Mouse (Mus musculus) urinary bladder, adult 18-20 months (tissue): ENCODE measurements around the gene Igfbp5.

Experiments used
- DNase-seq, 2 experiments: peaks; one replicate each; pipeline ENCODE4 v3.0.0; 2022; ENCODE audit warnings: low spot score in 2 of 2, mixed read lengths in 2 of 2

The Igfbp5 gene

DNA sequence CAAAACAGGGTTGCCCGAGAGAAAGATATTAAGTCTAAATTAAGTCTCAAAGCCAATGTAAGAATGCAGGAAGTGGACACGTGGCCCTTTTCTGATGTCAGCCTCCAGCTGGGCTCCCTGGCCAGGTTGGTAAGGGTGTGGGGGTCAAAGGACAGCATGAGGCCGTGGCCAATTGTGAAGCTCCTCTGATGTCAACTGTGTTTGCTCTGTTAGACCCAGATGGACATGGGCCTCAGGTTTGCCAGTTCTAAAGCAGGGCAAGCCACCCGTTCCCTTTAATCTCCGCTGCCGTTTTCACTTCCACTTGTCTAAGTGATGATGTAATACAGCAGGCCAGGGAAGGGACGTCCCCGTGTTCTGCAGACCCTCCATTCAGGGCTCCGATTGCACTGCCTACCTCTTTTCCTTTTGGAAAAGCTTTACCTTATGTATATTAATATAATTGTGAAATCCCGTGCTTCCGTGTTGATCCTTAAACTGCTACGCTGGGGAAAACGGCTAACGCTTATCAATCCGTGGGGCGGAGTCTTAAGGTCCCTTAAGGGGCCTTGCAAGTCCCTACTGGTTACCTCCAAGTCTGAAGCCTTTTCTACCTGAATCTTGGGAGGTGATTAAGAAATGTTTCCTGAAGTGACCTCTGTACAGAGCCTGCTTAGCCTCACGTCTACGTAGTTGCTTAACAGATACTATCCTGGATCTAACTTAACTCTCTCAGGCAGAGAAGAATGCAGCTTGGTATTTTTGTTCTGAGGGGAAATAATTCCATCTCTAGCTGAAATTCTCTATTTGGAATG lies 31.8 kb downstream of the Igfbp5 start:
- no peak for DNase-seq

DNA sequence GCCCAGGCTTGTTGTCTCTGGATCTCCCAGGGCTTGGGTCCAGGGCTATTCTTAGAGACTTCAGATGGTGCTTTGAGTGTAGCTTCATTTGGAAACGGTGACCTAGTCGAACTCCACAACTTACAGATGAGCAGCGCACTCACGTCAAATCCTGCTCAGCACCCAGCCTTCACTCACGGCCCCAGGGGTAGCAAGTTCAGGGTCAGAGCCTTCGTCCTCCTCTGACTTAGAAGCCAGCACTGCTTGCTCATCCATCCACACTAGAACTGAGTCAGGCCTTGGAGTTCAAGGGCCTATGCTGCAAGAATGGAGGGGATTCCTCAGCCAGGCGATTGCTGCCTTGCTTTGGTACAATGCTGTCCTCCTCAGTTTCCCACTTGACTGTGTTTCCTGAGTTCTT lies 34.9 kb downstream of the Igfbp5 start:
- no peak for DNase-seq

DNA sequence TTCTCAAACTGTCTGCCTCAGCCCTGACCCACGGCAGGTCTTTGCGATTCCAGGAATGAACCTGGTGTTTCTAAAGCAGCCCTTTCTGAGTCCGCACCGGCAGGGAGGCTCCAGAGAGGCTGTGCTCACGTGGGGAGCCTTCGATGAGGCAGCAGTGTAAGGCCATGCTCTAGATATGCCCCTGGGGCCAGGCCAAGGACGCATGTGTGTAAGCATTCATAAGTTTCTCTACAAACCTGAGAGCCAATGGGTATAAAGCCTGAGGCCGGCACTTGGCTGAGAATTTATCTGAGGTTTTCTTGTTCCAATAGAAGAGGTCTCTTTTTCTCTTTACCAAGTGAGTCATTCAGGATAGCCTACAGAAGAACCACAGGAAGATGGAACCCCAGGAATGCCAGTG lies 35.3 kb downstream of the Igfbp5 start:
- DNase-seq = no peak

DNA sequence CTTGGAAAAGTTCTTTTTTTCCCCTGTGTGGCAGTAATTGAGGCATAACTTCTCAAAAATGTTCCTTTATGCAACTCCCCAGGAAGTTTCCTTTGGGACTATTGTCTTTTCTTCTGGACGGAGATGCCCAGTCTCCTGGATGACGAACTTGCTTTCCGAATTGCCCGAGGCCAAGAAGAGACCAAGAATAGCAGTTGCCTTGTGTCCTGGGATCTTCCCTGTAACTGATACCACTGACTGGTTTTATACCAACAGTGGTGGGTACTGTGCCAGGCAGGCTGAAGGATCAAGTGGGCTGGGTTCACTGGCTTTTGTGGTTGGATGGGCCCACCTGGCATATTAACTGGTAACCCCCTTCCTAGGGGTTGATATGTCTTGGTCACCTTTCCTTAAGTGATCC lies 41.1 kb downstream of the Igfbp5 start:
- no peak for DNase-seq

DNA sequence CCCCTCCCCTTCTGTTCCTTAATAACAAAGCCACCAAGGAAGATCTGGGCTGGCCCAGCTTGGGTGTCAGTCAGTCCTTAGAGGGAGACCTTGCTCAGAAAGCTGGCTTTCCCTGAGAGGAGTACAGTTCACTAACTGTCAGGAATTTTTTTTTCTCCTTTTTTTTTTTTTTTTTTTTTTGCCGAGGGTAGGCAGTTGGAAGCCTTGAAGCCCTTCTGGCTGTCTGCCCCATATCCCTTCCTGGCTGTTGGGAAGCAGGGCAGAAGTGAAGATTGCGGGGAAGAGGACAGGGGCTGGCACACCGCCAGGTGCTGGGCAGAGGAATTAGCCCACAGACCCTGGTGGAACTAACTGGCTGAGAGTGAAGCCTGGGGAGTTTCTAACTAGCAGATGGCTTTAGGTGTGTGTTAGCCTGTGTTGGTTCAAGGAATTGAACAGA lies 42.0 kb downstream of the Igfbp5 start:
- no peak for DNase-seq

DNA sequence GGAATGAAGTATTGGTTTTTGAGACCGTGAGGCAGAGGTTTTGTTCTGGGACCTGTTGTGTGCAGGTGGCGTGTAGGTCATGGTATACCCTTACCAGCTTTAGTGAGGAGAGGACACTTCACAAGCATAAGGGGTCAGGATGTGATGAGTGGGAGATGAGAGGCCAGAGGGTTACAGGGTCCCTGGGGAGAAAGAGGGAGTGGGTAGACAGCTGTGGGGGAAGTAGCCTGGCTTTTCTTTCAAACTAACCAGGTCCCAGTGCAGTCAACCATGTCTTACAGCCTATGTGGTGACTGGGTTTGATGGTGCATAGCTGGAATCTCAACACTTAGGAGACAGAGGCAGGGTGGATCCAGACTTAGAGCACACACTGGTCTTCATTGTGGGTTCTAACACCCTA lies 44.2 kb downstream of the Igfbp5 start:
- DNase-seq = no peak

DNA sequence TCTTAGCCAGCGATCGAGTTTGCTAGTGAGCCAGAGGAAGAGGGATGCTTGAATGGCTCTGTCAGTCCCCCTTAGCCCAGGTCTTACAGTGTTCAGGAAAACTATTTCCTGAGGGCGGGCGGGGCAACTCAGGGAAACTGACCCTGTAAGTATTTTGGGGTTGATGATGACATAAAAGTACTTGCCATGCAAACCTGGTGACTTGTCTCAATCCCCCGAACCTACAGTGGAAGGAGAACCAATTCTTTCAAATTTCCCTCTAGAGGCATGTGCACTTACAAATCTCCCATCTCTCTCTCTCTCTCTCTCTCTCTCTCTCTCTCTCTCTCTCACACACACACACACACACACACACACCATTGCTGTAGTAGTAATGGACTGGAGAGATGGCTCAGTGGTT lies 45.8 kb downstream of the Igfbp5 start:
- no peak for DNase-seq

DNA sequence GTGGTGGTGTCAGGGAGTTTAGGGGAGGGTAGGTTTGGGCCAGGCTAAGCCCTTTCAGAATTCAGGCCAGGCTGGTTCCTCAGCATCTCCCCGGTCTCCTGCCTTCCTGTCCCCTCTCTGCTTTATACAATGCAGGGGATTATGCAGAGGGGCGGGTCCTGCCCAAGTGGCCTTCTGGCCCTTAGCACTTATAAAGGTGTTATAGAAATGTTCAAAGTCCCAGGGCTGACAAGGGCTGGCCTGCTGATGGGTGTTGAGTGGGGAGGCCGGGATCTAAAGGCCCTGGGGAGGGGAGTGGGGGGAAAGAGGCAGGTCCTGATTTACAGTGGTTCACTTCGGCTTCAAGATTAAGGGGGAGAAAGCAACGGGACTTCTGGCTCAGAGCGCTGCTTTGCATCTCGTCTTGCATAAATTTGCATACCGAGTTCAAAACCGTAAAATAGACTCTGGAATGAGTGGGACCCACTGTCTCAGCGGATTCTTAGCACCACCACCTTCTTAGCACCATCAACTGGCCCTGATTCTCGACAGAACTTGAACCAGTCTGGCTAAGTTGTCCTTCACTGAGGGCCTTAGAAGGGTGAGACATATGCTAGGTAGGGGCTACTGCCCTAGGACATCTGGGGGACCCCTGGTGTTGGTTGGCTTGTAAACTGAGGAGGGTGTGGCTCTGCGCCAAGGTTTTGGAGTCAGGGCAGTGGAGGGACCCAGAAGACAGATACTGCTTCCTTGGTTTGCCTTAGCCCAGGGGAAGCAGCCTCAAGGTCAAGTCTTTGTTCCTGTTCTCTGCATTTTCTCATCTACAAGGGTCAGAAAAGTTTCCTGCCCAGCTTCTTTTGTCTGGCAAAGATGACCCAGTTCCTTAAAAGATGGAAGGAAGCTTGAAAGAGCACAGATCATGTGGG lies 47.0 kb downstream of the Igfbp5 start:
- no peak for DNase-seq

DNA sequence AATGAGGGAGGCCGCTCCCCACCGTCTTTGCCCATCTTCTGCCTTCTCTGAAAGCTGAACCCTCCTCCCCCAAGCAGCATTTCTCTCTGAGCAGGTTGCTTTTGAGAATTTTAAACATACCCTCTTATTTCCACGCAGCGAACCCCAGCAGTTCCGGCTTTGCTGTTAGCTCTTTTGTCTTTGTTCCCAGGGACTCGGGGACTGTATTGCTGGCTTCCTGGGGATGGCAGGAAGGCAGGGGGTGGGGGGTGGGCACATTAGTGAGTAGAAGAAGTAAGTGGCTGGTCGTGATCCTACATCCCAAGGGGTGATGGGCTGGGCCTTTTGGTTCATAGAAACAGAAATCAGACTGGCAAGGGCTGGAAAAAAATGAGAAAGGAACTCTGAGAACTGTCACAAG lies 47.8 kb downstream of the Igfbp5 start:
- no peak for DNase-seq

DNA sequence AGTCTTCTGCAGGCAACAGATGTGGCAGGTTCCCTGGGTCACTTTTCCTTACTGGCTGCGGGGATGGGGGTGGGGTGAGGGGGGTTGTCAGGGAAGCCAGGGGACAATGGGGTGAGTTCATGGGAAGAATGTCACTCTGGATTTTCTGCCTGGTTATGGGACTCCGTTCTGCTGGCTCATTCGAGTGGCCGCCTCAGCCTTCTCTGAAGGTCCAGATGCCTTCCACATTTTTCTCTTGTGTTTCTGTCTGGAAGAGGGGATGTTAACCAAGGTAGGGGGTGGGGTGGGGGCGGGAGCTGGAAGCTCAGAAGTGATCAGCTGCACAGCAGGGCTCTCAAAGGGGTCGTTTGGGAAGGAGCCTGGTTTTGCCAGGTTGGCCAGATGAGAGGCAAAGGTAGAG lies 48.2 kb downstream of the Igfbp5 start:
- DNase-seq = no peak

DNA sequence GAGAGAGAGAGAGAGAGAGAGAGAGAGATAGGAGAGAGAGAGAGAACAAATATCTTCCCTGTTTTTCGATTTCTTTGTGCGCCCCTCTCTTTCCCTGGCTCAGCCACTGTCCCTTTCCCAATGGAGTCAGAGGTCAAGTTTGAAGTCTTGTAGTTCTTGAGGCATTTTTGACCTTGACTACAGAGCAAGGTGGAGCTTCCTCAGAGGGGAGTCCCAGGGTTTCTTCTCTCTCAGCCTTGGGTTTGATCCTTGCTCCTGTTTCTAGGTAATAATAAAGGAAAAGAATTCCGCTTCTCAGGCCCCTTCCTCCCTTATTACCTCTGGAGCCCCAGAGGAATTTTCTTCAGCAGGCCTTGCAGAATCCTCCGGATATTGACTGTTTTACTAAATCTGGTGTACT lies 48.8 kb downstream of the Igfbp5 start:
- DNase-seq = no peak

DNA sequence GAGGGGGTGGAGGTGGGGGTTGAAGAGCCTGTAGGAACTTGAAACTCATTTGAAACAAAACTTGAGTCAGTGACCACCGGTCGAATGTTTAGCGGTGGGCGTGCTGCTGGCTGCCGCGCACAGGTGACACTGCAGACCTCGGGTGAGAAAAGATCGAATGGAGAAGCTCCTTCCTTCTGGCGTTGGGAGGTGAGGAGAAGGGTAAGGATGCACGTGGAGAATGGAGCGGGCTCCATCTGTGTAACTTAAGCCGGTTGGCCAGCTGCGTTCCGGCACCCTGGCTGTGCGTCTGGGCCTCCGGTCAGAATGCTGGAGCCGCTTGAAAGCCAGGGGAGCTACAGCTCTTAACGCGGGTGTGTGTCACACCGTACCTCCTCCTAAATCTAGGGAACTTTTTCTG lies 49.4 kb downstream of the Igfbp5 start:
- DNase-seq = no peak

DNA sequence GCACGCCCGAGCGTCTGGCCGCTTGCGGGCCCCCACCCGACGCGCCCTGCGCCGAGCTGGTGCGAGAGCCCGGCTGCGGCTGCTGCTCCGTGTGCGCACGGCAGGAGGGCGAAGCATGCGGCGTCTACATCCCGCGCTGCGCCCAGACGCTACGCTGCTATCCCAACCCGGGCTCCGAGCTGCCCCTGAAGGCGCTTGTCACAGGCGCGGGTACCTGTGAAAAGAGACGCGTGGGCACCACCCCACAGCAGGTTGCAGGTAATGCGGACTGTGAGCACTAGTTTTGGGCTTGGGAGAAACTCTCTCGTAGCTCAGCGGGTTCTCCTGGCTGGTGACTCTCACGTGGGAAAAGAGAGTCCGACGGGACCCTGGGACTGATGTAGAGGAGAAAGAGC lies 50.0 kb downstream of the Igfbp5 start:
- peak in 1 of 2 experiments; percentile 42 for DNase-seq

DNA sequence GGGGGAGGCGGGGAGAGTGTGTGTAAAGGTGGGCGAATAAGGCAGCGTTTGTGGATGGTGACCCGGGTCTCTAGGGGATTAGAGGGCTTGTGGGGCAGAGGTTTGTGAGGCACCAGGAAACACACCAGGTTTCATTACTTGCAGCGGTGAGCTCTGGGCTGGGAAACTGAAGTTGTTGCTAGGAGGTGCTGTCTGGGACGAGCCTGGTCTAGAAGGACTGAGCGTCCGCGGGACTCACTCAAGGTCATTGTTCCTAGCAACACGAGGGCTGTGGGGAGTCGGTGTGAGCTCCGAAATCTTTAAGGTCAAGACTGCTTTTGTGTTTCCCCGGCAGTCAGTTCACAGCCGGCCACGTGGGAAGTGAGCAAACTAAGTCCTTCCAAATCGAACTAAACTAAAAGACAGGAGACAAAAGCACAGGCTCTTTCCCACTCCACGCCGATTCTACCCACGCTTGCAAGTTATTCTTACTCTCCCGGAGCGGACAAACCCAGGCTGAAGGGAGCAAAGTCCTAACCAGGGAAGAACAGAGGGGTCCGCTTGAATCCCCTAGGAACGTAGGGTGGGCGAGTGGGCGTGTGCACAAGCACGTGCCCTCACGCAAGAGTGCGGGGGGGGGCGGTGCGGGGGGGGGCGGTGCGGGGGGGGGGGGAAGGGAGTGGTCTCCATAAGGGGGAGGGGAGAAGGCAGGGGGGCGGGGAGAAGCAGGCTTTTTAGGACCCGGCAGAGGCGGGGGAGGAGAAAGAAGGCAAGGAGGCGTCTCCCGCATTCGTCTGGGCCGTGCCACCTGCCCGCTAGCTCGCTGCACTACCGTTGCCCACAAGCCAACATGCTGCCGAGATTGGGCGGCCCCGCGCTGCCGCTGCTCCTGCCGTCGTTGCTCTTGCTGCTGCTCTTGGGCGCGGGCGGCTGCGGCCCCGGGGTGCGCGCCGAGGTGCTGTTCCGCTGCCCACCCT lies 50.7 kb downstream of the Igfbp5 start, which contains the start of gene Igfbp2:
Gene Igfbp2 (plus strand): TSS at position 753 of the 956 bp plus-strand sequence.
- peak; percentile 46 to 55 for DNase-seq

DNA sequence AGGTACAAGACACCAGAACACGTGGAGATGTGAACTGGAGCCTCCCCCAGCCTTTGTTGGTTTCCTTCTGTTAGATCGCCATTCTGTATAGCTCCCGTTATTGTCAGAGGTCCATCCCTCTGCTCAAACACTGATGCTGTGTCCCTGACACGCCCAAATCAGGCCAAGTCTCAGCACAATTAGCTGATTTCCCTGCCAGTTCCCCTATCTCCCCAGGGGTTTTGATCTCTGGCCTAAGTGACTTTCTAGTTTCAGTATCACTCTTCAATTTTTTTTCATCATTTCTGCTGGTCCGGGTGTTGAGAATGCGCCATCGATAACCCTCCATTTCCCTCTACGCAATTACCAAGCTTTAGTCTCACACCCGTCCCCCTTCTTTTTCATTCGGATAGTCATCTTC lies 51.8 kb downstream of the Igfbp5 start:
- no peak for DNase-seq

DNA sequence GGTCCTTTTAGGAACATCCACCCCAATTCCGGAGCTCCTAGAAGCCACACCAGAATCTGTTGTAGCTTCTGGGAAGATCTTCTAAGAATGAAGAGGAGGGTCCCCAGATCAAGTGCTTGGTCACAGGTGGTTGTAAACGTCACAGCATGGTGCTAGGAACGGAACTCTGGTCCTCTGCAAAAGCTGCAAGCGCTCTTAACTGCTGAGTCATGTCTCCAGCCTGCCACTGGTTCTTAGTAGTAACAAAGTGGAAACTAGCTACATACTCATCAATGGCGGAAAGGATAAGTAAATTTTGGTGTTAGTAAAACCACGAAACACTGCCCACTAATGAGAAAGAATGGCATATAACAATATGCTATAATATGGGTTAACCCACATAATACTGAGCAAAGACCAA lies 54.7 kb downstream of the Igfbp5 start:
- no peak for DNase-seq

DNA sequence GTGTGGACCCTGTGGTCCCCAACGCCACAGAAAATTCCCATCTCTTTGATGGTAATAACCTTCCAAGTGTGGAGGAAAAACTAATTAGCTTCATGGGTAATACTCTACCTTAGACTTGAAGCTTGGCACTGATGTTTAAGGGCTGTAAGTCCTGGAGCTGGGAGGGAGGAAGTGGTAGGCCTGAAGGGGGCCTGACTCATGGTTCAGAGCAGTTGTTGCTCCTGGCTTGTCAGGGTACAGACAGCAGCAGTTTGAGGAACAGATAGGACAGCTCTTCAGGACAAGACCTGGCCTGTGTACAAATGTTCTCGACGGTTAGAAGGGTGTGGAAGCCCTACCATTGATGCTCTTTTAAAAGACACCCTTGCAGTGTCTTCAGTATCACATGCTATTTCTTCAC lies 59.1 kb downstream of the Igfbp5 start:
- no peak for DNase-seq

DNA sequence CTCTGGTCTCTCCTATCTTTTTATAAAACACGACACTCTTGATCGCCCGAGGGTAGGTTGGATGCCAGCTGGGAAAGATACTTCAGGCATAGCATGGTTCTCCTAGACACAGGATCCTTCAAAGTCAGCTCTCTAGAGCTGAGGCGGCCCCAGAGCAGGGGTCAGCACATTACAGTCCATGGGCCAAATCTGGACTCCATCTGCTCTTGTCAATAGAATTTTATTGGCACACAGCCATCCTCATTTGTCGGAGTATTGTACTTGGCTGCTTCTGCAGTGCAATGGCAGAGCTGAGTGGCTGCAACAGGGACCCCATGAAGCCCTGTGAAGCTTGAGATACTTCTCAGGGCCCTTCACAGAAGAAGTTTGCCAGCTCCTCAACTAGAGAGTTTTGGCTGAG lies 59.5 kb downstream of the Igfbp5 start:
- no peak for DNase-seq

DNA sequence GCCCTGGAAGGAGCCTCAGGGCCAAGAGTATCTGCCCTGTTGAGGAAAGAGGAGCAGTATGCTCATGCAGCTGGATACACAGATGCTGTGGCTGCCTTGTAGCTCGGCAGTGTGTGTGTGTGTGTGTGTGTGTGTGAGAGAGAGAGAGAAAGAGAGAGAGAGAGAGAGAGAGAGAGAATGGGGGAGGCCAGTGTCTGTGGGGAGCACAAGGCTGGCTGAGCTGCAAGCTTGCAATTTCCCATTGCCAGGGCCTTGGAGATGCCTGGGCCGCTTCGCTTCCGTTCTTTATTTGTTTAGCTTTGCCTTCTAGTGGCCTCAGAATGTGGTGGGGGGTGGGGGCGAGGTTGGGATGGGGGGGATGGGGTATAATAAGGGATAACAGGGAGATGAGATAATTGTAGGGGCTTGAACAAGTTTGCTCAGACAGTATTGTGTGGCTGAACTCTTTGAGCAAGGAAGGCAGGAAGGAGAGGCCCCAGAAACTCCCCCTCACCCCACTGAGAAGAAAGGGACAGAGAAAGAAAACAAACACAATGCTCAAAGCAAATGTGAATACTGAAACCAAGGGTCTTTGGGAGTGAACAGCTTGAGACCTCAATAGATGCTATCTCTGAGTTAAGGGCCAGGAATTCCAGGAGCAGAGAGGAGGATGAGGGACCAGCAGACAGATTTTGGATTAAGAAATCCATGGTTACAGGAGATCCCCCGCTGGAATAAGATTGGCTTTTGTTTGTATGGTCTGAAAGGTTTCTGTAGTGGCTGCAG lies 60.9 kb downstream of the Igfbp5 start:
- no peak for DNase-seq

DNA sequence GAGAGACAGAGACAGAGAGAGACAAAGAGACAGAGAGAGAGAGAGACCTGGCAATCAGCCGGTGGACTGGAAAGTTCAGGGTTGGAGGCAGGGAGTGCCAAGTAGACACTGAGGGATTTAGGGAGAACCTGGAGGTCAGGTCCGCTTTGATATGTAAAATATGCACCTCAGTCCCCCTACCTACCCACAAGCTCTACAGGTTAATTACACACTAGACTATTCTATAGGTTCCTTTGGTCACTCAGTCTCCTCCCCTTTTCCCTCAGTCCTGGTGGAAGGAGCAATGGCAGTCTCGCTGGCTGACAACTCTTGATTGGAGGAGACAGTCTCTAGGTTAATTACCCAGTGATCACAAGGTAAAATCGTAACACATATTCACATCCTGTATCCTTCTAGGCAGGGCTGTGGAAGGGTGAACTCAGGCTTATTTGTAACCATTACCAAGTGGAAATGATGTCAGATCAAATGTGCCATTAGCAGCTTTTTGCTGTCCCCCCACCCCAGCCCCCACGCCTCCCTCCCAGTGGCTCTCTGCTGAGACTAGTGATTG lies 61.5 kb downstream of the Igfbp5 start:
- DNase-seq = no peak

DNA sequence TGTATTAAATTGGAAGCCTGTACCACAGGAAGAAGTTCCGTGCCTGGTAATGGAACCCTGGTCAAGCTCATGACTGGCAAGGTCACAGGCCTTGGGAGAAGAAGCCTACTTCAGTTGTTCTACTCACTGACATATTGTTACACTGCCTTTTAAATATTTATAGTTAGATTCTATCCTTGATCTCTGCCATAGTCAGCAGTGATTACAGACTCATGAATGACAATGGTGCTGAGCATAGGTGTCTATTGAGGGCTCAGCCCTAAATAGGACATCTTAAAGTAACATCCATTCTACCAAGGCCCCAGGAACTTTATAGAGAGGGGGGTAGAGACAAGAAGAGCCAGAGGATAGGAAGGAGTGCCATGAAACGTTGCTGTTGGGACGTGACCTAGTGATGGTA lies 63.6 kb downstream of the Igfbp5 start:
- DNase-seq = no peak
